Mouse (Mus musculus): ENCODE measurements around the gene Rmnd5a.
A peak's percentile ranks its signal among the peaks of the same experiment; 100 is the strongest.
"Not testable (repeated sequence)": the region's sequence is repeated elsewhere in the genome, so short reads cannot be mapped to it uniquely, and the experiment has no call there.

The Rmnd5a gene

DNA sequence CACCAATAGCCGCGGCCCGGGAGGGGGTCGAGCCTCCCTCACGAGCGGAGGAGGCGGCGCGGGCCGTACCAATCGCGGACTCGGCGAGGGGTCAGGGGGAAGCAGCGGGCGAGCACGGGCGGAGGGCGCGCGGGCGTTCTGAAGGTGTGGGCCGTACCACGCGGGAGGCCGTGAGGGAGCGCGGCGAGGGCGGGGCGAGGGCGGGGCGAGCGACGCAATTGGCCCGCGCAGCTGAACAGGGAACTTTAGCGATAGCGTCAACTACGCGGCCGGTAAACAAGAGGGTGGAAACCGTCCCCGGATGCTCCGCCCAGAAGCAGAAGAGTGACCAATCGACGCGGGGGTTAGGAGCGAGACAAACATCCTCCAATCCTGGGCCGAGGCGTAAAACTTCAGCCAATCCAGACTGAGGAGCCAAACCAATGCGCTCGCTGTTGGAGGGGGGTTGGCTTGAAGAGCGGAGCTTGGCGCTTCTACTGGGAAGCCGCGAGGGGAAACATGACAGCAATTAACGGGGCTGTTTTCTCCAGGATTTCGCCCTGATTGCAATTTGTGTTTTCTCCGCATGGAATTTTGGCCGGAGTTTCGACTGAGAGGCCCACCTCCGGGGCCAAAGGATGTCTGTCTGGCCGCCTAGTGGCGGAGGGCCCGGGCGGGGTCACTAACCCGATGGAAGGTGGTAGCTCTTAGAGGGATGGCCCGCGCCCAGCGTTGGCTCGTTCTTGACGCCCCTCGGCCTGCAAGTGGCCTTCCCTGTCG lies at the start of gene Rmnd5a:
Rmnd5a (minus strand) TSS at position 146 of the 759 bp plus-strand sequence.
- DNase-seq (ENCODE audit: low read depth, low spot score), result peak; percentile 100

DNA sequence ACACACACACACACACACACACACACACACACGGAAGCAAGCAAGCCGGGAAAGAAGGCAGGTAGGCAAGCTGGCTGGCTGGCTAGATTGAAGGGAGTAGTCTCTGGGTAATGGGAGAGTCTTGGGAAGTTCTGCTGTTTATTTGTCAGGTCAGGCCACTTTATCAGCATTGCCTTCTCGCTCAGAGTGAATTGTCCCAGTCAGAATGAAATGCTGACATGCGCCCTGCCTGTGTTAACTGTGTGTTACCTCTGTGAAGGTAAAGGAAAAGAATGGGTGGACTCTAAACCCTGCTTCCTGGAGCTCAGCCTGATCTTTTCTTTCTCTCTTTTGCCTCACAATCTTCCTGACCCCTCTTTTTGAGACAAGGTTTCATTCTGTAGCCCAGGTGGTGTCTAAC lies 47.5 kb upstream of the Rmnd5a start:
- DNase-seq (ENCODE audit: low read depth, low spot score), result no peak

DNA sequence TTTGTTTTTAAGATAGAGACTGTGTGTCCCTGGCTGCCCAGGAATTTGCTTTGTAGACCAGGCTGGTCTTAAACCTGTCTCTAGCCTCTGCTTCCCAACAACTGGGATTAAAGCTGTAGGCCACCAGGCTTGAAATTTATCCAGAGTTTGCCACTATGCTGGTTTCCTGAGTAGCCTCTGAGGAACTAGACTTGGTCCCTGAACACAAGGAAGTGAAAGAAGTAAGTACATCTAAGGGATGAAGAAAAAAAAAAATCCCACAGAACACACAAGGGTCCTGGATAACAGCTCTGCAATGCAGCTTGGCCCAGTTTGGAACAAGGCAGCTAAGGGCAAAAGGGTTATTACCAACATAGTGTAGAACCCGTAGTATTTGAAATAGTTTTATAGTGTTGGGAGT lies 46.4 kb upstream of the Rmnd5a start:
- no peak for DNase-seq (ENCODE audit: low read depth, low spot score)

DNA sequence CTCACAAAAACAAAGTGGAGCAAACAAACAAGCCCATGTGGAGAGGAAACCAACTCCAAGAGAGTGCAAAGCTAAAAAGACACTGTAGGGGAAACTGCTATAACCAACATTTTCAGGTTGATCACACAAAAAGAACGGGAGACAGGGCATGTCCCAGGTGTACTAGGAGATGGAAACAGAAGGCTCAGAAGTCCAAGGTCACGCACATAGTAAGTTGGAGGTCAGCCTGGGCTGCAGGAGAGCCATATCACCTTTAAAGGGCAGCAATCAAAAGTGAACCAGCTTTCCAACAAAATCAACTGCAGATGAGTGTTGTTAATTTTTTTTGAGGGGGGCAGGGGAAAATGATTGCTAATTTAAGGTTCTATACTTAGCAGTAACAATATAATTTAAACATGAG lies 45.8 kb upstream of the Rmnd5a start:
- DNase-seq (ENCODE audit: low read depth, low spot score), result no peak

DNA sequence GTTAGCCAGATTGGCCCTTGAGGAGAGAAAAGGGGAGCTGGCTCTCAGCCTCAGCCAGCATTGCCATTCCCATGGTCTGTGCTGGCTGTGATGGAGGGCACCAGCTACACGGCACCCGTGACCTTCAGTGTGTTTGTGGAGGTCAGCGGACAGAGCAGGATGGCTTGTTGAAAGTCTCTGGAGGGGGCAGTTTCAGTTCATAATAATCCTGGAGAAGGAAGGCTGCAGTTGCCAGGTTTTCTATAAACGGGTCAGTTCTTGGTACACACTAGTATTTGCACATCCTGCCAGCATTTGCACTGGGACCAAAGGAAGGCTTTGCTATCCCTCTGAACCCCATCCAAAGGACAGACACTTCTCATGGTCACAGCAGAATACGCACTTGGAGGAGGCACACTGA lies 44.8 kb upstream of the Rmnd5a start:
- DNase-seq (ENCODE audit: low read depth, low spot score), result no peak

DNA sequence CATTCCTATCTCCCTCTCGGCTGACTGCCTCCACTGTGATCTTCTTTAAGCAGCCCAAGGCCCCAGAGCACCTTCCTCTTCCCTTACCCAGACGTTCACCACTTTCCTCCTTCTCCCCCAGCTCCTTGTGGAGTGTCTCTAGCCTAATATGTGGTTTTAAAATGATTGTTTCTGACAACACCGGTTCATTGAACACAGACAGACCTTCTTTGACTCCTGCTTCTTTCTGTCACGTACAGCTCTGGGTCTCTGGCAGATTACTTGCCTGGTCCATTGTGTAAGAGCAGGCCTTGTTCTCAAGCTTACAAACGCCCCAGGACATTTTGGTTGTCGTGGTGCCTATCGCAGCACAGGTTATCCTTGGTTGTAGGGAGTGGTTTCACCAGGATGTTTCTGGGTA lies 40.7 kb upstream of the Rmnd5a start:
- no peak for DNase-seq (ENCODE audit: low read depth, low spot score)

DNA sequence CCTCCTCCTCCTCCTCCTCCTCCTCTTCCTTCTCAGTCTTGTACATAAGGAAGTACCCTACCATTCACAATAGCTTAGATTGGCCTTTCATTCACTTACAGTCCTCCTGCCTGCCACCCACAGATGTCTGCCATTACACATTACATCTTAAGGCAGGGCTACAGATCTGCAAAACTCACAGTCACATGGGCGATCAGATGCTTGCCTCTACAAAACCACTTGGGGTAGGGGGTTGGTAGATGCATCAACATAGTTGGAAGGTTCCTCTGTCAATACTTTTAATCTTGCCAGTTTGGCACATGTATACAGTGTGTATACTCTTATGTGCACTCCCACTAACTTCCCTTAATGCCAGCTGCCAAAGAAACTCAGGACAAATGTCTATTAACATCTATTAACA lies 39.7 kb upstream of the Rmnd5a start:
- DNase-seq (ENCODE audit: low read depth, low spot score), result no peak

DNA sequence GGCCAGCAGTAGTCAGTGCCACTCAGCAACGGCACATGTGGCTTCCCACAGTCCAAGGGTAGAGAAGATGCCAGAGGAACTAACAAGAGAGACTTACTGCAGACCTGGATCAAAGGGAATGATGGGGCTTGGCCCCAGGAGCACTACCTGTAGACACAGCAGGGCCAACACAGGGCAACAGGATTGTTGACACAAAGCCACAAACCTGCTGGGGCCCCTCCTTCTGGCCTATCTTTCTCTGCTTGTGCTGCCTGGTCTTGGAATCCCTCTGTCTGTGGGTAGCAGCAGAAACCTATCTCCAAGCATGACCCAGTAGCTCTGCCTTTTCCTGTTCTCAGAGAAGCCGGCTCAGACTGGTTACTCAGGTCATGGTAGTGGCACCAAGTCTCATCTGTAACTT lies 39.2 kb upstream of the Rmnd5a start:
- not testable (repeated sequence) for DNase-seq (ENCODE audit: low read depth, low spot score)

DNA sequence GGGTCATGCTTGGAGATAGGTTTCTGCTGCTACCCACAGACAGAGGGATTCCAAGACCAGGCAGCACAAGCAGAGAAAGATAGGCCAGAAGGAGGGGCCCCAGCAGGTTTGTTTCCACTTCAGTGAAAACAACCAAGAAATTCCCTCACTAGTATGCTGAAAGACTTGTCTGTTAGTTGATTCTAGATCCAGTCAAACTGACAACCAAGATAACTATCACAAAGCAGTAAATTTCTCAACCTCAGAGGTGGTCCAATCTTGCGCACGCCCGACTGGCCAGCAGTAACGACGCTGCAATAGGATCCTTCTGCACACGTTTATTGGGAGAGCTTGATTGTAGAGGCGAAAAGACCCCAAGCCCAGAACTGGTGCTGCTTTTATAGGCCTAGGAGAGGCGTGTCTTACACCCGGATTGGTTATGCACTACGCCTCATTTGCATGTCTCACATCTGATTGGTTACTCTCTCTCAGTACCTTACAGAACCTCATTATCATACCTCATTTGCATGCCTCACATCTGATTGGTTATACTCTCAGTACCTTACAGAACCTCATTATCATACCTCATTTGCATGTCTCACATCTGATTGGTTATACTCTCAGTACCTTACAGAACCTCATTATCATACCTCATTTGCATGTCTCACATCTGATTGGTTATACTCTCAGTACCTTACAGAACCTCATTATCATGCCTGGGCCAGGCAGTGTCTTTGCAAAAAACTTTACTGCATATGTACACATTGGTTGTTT lies 38.6 kb upstream of the Rmnd5a start:
- not testable (repeated sequence) for DNase-seq (ENCODE audit: low read depth, low spot score)

DNA sequence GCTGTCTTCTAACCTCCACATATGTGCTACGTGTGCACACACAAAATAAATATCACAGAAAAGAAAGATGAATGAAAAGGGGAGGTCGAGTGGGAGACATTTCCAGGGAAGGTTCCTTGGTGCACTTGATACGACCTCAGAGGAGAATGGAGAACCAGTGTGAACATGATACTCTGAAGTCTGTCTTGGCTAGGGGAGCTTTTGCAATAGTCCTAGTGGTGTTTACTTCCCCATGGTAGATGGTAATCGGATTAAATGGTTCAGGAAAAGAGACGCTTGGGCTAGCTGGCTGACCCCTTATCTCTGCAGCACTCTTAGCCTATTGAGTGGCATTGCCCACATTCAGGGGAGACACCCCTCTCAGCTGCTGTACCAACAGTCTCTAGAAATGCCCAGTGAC lies 36.3 kb upstream of the Rmnd5a start:
- no peak for DNase-seq (ENCODE audit: low read depth, low spot score)

DNA sequence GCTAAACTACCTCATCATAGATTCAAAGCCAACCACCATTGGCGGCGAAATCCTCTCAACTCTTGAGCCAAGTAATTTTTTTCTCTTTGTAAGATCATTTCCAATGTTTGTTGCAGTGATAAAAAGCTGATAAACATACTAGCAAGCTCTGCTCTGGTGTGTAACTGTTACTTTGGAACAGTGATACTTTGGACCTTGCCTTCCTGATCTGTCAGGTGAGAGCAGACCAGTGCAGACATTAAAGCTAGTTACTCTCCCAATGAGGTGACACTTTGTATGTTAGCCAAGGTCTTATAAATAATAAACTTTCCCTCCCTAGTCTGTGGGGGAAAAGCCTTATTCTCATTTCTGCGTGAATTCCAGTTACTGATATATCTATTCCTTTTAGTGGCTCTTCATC lies 35.2 kb upstream of the Rmnd5a start:
- DNase-seq (ENCODE audit: low read depth, low spot score), result no peak

DNA sequence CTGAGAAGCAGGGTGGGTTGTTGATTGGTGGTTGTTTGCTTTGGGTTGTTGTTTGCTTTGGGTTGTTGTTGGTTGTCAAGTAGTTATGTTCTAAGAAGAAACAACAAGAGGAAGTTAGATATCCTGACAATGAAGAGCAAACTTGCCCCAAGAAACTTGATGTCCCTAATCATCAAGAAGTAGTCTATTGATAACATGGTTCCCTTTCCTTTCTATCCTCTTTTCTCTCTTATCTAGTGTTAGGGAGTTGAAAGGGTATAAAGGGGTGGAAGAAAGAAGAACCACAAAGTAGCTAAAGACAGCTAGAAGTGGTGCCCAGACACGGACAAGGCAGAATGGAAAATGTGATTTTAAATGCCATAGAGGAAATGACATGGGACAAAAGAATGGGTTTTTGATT lies 32.3 kb upstream of the Rmnd5a start:
- no peak for DNase-seq (ENCODE audit: low read depth, low spot score)

DNA sequence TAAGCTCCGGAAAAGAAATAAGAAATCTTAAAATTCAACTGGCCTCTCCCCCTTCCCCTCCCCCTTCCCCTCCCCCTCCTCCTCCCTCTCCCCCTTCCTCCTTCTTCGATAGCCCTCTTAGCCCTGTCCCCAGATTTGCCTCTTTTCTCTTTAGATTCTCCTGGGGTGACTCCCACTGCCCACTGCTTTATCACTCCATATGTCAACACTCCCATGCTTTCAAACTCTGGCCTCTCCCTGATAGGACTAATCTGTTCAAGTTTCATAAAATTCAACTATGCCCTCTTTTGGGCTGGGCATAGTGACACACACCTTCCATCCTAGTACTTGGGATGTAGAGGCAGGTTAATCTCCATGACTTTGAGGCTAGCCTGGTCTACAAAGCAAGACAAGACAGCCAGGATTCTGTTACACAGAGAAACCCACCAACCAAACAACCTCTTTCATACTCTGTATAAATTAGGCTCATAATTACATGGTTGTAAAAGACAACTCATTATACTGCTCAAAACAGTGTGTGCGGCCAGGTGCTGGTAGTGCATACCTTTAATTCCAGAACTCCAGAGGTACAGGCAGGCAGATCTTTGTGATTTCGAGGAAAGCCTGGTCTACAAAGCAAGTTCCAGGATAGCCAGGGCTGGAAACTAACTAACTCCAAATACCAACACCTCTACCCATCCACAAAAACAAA lies 31.5 kb upstream of the Rmnd5a start:
- DNase-seq (ENCODE audit: low read depth, low spot score), result no peak

DNA sequence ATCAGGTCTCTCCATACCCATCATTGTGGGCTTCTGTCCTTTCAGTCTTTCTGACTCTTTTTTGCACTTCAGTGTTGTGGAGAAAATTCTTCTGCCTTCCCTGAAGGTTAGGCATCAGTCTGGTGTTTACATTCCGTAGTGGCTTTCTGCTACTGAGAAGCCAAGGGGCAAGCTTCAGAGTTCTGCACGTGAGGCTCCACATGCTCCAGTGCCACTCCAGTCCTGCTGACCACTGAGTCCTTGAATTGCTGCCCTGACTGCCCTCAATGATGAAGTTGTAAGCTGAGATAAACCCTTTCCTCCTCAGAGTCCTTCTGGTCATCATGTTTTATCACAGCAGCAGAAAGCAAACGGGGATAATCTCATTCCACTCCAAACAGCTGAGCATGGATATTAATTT lies 28.9 kb upstream of the Rmnd5a start:
- no peak for DNase-seq (ENCODE audit: low read depth, low spot score)

DNA sequence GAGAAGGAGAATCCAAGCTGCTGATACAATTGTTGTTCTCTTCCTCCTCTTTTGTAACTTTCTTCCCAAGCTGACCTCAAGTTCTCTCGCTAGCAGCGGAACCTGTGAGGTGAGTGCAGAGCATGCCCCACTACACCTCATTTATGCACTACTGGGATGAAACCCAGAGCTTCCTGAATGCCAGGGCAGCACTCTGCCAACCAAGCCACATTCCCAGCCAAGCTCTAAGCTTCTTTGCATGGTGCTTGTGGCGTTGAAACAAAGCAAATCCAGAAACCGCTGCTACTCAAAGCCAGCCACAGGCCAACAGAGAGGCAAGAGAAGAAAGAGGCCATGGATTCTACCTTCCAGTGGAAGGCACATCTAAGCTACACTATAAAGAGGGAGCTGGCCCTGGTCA lies 27.3 kb upstream of the Rmnd5a start:
- DNase-seq (ENCODE audit: low read depth, low spot score), result no peak

DNA sequence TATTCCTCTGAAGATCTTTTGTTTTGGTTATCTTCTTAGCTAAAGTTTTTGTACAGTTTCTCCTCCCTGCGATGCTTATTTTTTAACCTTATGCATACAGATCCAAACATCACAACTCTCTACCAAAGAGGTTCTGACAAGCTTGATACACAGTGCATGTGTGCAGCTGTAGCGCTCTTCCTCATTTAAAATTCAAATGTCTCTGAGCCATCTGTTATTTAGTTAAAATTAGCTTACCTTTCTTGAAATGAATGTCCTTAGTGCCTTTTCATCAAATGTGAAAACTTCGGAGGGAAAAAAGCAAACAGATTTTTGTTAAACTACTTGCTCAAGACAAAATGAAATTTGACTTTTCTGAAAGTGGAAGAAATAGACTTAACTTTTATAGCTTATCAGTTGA lies 24.7 kb upstream of the Rmnd5a start:
- no peak for DNase-seq (ENCODE audit: low read depth, low spot score)

DNA sequence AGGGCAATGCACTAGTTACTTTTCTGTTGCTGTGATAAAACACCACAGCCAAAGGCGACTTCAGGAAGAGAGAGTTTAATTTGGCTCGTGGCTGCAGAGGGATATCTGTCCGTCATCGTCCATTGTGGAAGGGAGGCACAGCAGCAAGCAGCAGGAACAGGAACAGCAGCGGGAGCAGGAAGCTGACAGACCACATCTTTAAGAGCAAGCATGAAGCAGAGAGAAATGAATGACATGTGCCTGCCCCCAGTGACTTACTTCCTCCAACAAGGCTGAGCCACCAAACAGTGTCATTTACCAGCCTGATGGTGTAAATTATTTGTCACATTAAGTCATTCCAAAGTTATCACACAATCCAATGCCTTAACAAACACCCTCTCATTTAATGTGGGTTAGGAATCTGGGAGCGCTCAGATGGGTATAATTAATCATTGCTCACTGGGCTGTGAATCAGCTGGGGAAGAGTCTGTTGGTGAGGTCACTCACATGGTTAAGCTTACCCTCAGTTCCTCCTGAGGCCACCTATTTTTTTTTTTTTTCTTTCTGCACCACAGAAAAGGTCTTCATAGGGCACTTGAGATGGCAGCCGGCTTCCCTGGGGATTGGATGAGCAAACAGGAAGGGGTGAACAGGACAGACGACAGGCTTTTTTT lies 17.6 kb upstream of the Rmnd5a start:
- DNase-seq (ENCODE audit: low read depth, low spot score), result no peak

DNA sequence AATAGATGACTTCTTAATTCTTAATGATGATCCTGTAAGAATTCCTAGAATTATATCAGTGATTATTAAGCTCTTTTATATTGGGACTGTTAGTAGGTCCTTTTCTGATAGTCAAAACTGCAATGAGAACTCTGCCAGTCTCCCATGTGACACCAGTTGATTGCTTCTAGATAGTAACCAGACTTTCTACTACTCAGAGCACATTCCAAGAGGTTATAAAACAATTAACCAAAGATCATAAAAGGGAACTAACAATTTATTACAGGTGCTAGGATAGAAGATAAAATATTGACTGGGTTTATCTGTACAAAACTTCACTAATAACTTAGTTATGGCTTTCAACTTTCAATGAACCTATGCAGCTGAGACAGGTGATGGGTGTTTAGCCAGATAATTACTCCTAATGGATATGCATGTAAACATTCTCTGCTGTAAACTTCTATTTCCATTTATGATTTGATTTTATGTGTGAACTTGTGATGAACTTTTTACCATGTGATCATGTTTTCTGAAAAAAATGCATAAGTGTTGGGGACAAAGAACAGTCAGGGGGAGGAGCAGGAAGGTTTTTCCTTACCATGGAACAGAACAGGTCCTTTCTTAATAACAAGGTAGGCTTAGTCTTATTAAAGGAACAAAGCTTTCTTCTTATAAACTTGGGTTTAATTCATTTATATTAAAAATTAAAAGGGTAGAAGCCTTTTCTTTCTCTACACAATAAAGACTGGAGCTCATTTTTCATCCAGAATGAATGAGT lies 13.7 kb upstream of the Rmnd5a start:
- not testable (repeated sequence) for DNase-seq (ENCODE audit: low read depth, low spot score)

DNA sequence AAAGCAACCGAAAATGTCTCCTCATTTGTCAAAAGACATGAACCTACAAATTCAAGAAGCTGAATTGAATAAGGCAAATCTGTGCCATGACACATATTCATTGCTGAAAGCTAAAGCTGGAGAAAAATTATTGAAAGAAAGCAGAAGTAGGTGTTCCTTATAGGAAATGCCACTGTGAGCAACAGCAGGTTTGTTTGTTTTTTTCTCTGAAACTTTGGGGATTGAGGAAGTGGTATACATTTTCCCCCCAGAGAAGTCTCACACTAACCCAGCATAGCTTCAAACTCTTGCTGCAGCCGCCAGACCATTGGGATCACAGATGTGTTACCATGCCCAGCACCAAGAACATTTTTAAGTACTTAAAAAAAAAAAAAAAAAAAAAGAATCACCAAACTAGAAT lies 12.4 kb upstream of the Rmnd5a start:
- DNase-seq (ENCODE audit: low read depth, low spot score), result no peak

DNA sequence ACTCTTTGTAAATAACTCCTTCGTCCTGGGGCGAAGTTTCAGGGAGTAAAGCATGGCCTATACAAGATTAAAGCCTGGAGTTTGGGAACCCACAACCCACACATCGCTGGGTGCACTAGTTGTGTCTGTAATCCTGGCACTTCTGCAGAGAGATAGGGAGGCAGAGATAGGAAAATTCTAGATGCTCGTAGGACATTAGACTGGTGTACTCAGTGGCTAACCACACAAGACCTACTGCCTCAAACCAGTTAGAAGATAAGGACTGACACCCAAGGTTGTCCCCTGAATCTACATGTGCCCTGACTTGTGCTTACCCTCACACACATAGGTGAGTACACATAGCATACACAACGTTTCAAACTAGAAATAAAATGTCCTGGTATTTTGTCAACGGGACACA lies 5.1 kb upstream of the Rmnd5a start:
- no peak for DNase-seq (ENCODE audit: low read depth, low spot score)

DNA sequence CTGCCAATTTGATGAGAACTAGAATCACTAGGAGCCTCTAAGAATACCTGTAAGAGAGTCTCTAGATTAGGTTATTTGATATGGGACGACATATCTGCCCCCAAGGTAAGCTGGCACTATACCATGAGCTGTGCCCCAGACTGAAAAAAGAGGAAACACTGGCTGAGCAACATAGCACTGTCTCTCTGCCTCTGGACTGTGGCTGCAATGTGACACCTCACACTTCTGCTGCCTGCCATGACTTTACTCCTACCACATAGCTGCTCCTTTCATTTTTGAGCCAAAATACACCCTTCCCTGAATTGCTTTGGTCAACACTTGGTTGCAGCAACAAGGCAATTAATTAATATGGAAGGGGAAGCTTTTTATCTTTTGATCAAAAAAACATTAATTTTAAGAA lies 4.3 kb upstream of the Rmnd5a start:
- no peak for DNase-seq (ENCODE audit: low read depth, low spot score)

Measured in R1 (cell line).